Mouse (Mus musculus): ENCODE data around the gene Rpl37a. TPM values are rescaled to one million over a fixed set of nuclear protein-coding genes. Genes with fewer than 3 reads are reported as not detected.

The Rpl37a gene
- 1,988 and 2,199 TPM in 2 replicates for polyA plus RNA-seq (2014; fragmentation: Nextera tagmentation; extraction: Ambion mirVana)

DNA sequence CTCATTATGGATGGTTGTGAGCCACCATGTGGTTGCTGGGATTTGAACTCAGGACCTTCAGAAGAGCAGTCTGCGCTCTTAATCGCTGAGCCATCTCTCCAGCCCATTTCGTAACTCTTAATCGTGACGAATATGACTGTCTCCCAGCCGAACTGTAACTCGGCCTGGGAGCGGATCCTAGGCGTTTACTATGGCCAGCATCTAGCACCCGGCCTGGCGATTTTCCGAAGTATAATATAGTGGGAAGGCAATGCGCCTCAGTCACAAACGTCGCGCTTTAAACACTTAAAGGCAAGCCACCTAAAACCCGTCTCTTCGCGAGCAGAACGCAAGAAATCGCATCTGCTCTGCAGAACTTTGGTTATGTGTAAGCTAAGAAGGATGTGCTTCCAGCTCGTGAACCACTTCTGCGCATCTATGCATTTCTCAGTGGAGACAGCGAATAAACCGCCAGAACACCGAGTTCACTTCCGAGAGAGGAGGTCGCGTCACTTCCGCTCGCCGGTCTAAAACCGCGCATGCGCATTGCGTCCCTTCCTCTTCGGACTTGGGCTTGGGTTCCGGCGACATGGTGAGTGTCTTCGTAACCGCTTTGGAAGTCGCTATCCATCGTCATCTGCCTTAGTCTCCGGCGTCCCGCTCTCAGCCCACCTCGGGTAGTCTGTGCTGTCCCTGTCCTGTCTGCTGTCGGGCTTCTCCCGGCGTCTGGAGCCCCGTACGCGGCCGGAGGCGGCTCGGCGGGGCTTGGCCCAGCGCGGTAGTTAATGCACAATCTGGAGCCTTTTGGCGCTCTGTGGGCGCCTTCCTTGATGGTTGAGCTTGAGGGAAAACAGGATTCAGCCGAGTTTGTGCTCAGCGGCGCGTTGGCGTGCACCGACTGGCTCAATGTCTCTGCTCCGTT lies at the start of gene Rpl37a:
TSS of gene Rpl37a (plus strand) at position 538 of the 901 bp plus-strand sequence.
- ATAC-seq (replicated peaks; ENCODE audit: low FRiP score) = peak; percentile 84
- WGBS = 2% methylated on average over 68 of the region's 68 CpGs

DNA sequence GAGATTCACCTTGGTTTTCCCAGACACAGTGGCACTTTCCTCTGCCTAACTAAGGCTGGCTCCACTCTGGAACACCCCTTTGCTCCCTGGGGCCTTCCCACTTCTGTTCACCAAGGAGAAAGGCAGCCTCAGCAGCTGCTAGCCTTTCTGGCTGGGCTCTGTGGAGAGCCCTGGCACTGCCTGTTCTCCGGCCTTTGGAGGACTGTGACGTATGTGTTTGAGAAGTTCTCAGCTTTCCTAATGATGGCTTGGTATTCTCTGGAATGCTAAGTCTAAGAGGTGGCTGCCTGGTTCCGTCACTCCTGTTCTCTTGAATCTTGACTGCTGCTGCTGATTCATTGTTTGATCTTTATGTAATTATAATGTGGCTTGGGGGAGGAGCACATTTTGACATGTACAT lies 38.0 kb upstream of the Rpl37a start:
- WGBS = 59% methylated on average over 3 of the region's 3 CpGs
- no peak overlapping the region for H3K4me3 ChIP-seq (ENCODE audit: low read depth, low read length)

More for the DNA sequence above, at the start of gene Rpl37a:
- H3K4me2 ChIP-seq = peak within 1 kb of the TSS; percentile 90
- H3K4me3 ChIP-seq (ENCODE audit: low read depth, low read length) = peak within 1 kb of the TSS; percentile 84
- DNase-seq (ENCODE audit: low spot score) = peak; percentile 89
- peak within 1 kb of the TSS; percentile 92 for H3K27ac ChIP-seq (ENCODE audit: low read depth, low read length)
- no peaks in the 10 kb centered on the region for H3K27me3 ChIP-seq (replicated peaks; ENCODE audit: control insufficient read depth, insufficient read depth, low read length)
- H3K9me3 ChIP-seq (ENCODE audit: control insufficient read depth, low read length) = no peaks in the 10 kb centered on the region
- peaks cover 15% of the 10 kb centered on the region for H3K36me3 ChIP-seq (ENCODE audit: control insufficient read depth, insufficient read depth, low read length)
- H3K4me1 ChIP-seq (replicated peaks; ENCODE audit: control insufficient read depth, insufficient read depth, low read length) = peaks cover 11% of the 10 kb centered on the region
- H3K9ac ChIP-seq (ENCODE audit: low read depth, low read length) = peak within 1 kb of the TSS; percentile 91

DNA sequence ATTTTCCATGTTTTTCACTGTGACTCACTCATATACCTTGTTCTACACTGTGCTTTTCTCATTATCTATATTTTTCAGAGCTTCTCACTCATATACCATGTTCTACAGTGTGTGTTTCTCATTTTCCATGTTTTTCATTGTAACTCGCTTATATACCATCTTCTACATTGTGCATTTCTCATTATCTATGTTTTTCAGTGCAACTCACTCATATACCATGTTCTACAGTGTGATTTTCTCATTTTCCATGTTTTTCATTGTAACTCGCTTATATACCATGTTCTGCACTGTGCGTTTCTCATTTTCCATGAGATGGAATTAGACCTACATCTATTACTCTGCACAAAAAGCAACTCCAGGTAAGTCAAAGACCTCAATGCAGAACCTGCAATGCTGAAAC lies 14.8 kb upstream of the Rpl37a start:
- ATAC-seq (replicated peaks; ENCODE audit: low FRiP score) (no peak), DNase-seq (ENCODE audit: low spot score) (no peak)
- Histone ChIP-seq H3K9ac (ENCODE audit: low read depth, low read length) (no peak overlapping the region), H3K4me1 (replicated peaks; ENCODE audit: control insufficient read depth, insufficient read depth, low read length) (no peaks in the 10 kb centered on the region), H3K36me3 (ENCODE audit: control insufficient read depth, insufficient read depth, low read length) (no peaks in the 10 kb centered on the region), H3K4me2 (no peak overlapping the region), H3K9me3 (ENCODE audit: control insufficient read depth, low read length) (no peaks in the 10 kb centered on the region), H3K4me3 (ENCODE audit: low read depth, low read length) (no peak overlapping the region), H3K27ac (ENCODE audit: low read depth, low read length) (no peak overlapping the region), H3K27me3 (replicated peaks; ENCODE audit: control insufficient read depth, insufficient read depth, low read length) (no peaks in the 10 kb centered on the region)
- WGBS = 53% methylated on average over 3 of the region's 3 CpGs

More for the DNA sequence above, 38.0 kb upstream of the Rpl37a start:
- H3K27me3 ChIP-seq (replicated peaks; ENCODE audit: control insufficient read depth, insufficient read depth, low read length) = no peaks in the 10 kb centered on the region
- no peaks in the 10 kb centered on the region for H3K36me3 ChIP-seq (ENCODE audit: control insufficient read depth, insufficient read depth, low read length)
- H3K9ac ChIP-seq (ENCODE audit: low read depth, low read length) = no peak overlapping the region
- H3K4me2 ChIP-seq = no peak overlapping the region
- no peaks in the 10 kb centered on the region for H3K9me3 ChIP-seq (ENCODE audit: control insufficient read depth, low read length)
- no peaks in the 10 kb centered on the region for H3K4me1 ChIP-seq (replicated peaks; ENCODE audit: control insufficient read depth, insufficient read depth, low read length)
- DNase-seq (ENCODE audit: low spot score) (no peak), ATAC-seq (replicated peaks; ENCODE audit: low FRiP score) (no peak)
- H3K27ac ChIP-seq (ENCODE audit: low read depth, low read length) = no peak overlapping the region

DNA sequence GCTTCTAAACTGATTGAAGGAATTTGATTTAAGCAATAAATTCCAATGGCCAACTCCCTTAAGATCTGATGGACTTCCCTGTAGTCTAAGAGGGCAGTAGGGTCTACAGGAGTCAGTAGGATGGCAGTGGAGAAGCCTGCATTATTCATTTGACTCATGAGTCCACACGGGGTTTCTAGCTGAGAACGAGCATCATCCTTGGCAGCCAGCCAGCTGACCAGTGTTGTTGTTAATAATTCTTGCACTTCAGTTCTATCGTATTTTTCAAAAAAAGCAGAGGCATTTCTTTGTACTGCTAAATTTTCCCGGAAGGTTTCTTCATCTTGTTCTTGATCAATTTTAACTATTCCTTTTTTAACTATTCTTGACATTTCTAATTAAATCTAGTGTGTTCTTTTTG lies 12.4 kb upstream of the Rpl37a start:
- WGBS = 75% methylated on average over 4 of the region's 4 CpGs

DNA sequence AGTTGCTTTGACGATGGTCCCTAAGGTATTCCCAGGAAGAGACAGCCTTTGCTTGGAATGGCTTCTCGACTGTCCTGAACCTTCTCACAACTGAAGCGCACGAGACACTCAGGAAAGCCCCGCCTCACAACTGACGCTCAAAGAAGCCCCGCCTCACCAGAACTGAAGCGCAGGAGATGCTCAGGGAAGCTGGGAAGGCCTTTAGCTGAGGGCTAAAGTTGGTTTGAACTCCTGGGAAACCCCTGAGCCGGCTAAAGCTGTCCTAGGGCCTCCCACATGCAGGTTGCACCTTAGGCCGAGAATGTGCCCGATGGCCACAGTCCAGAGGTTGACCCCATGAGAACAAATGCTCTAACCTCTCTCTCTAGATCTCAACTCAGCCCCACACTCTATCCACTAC lies 10.6 kb upstream of the Rpl37a start, which contains the start of gene Ankar:
TSS of gene Ankar (minus strand) at position 101 of the 400 bp plus-strand sequence.
- 72% methylated on average over 11 of the region's 11 CpGs for WGBS
- no peak for DNase-seq (ENCODE audit: low spot score)
- H3K27me3 ChIP-seq (replicated peaks; ENCODE audit: control insufficient read depth, insufficient read depth, low read length) = no peaks in the 10 kb centered on the region

More for the DNA sequence above, 12.4 kb upstream of the Rpl37a start:
- Histone ChIP-seq H3K27me3 (replicated peaks; ENCODE audit: control insufficient read depth, insufficient read depth, low read length) (no peaks in the 10 kb centered on the region), H3K9ac (ENCODE audit: low read depth, low read length) (no peak overlapping the region), H3K4me2 (no peak overlapping the region), H3K4me3 (ENCODE audit: low read depth, low read length) (no peak overlapping the region), H3K36me3 (ENCODE audit: control insufficient read depth, insufficient read depth, low read length) (no peaks in the 10 kb centered on the region), H3K27ac (ENCODE audit: low read depth, low read length) (no peak overlapping the region), H3K9me3 (ENCODE audit: control insufficient read depth, low read length) (no peaks in the 10 kb centered on the region), H3K4me1 (replicated peaks; ENCODE audit: control insufficient read depth, insufficient read depth, low read length) (no peaks in the 10 kb centered on the region)
- ATAC-seq (replicated peaks; ENCODE audit: low FRiP score) = no peak
- DNase-seq (ENCODE audit: low spot score) = no peak

DNA sequence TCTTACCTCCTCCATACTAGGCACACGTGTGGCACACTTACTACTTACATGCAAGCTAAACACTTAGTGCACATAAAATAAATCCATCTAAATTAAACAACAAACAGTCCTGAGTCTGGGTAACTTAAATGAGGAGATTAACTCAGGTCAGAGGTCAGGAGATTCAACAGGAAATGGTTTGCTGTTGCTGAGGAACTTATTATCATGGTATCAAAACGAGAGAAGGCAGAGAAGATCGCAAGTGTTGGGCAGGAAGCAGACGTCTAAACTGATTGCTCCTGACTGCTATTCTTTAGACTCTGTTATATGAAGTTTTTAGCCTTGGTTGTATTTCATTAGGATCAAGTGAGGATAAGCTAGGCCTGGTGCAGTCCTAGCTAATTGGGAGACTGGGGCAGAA lies 3.6 kb upstream of the Rpl37a start:
- DNase-seq (ENCODE audit: low spot score) (no peak), ATAC-seq (replicated peaks; ENCODE audit: low FRiP score) (no peak)
- Histone ChIP-seq H3K4me2 (no peak overlapping the region), H3K36me3 (ENCODE audit: control insufficient read depth, insufficient read depth, low read length) (no peaks in the 10 kb centered on the region; the same call in 1 of the 2 replicates), H3K9me3 (ENCODE audit: control insufficient read depth, low read length) (no peaks in the 10 kb centered on the region), H3K4me1 (replicated peaks; ENCODE audit: control insufficient read depth, insufficient read depth, low read length) (peaks cover 2% of the 10 kb centered on the region; the same call in 1 of the 2 replicates), H3K4me3 (ENCODE audit: low read depth, low read length) (no peak overlapping the region), H3K27ac (ENCODE audit: low read depth, low read length) (no peak overlapping the region), H3K9ac (ENCODE audit: low read depth, low read length) (no peak overlapping the region), H3K27me3 (replicated peaks; ENCODE audit: control insufficient read depth, insufficient read depth, low read length) (no peaks in the 10 kb centered on the region)
- WGBS = 34% methylated on average over 4 of the region's 4 CpGs

More for the DNA sequence above, 10.6 kb upstream of the Rpl37a start, which contains the start of gene Ankar:
- Histone ChIP-seq H3K9me3 (ENCODE audit: control insufficient read depth, low read length) (no peaks in the 10 kb centered on the region), H3K9ac (ENCODE audit: low read depth, low read length) (no peak within 1 kb of the TSS), H3K36me3 (ENCODE audit: control insufficient read depth, insufficient read depth, low read length) (no peaks in the 10 kb centered on the region), H3K4me2 (no peak within 1 kb of the TSS), H3K4me3 (ENCODE audit: low read depth, low read length) (no peak within 1 kb of the TSS), H3K27ac (ENCODE audit: low read depth, low read length) (no peak within 1 kb of the TSS), H3K4me1 (replicated peaks; ENCODE audit: control insufficient read depth, insufficient read depth, low read length) (no peaks in the 10 kb centered on the region)
- ATAC-seq (replicated peaks; ENCODE audit: low FRiP score) = no peak

DNA sequence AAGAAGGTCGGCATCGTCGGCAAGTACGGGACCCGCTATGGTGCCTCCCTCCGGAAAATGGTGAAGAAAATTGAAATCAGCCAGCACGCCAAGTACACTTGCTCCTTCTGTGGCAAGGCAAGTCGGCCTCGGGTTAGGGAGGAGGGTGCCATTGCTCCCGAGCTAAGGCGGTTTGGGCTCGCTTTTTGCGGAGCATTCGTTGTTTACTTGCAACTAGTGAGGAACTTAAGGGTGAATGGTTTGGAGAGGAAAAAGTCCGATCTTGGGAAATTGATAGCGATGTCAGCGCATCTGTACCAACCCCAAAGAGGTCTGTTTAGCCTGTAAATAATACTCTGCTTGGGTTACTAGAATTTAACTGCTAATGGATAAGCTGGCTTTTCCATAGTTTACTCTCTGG lies 594 bp downstream of the Rpl37a start:
- under 1% methylated on average over 17 of the region's 17 CpGs for WGBS
- H3K36me3 ChIP-seq (ENCODE audit: control insufficient read depth, insufficient read depth, low read length) = peaks cover 15% of the 10 kb centered on the region
- H3K27me3 ChIP-seq (replicated peaks; ENCODE audit: control insufficient read depth, insufficient read depth, low read length) = no peaks in the 10 kb centered on the region
- DNase-seq (ENCODE audit: low spot score) (peak; percentile 52), ATAC-seq (replicated peaks; ENCODE audit: low FRiP score) (no peak)
- H3K4me1 ChIP-seq (replicated peaks; ENCODE audit: control insufficient read depth, insufficient read depth, low read length) = peaks cover 11% of the 10 kb centered on the region
- H3K9me3 ChIP-seq (ENCODE audit: control insufficient read depth, low read length) = no peaks in the 10 kb centered on the region
- peak overlapping the region; percentile 84 for H3K4me3 ChIP-seq (ENCODE audit: low read depth, low read length)
- H3K9ac ChIP-seq (ENCODE audit: low read depth, low read length) = peak overlapping the region; percentile 91
- H3K27ac ChIP-seq (ENCODE audit: low read depth, low read length) = peak overlapping the region; percentile 92
- peak overlapping the region; percentile 90 for H3K4me2 ChIP-seq

DNA sequence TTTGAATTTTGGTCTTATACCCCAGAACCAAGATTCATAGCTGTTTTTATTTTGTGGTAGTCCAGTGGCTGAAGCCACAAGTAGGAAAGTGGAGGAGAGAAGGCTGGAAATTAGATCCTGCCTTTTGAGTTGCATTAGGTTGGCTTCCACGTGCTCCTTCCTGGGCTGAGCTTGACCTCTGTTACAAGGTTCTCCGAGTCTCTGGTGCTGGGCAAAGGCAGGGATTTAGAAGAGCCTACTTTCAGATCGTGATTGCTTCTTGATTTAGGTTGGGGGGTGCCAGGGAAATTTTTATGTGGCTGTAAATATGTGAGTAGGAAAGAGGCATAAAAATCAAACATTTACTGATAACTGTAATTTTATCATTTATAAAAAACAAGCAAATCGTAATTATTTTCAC lies 3.5 kb downstream of the Rpl37a start:
- DNase-seq (ENCODE audit: low spot score) (no peak), ATAC-seq (replicated peaks; ENCODE audit: low FRiP score) (no peak)
- 74% methylated on average over 4 of the region's 4 CpGs for WGBS
- H3K4me3 ChIP-seq (ENCODE audit: low read depth, low read length) = no peak overlapping the region
- no peaks in the 10 kb centered on the region for H3K9me3 ChIP-seq (ENCODE audit: control insufficient read depth, low read length)
- no peak overlapping the region for H3K4me2 ChIP-seq
- no peaks in the 10 kb centered on the region for H3K27me3 ChIP-seq (replicated peaks; ENCODE audit: control insufficient read depth, insufficient read depth, low read length)
- H3K36me3 ChIP-seq (ENCODE audit: control insufficient read depth, insufficient read depth, low read length) = peaks cover 15% of the 10 kb centered on the region
- H3K4me1 ChIP-seq (replicated peaks; ENCODE audit: control insufficient read depth, insufficient read depth, low read length) = peaks cover 11% of the 10 kb centered on the region
- H3K9ac ChIP-seq (ENCODE audit: low read depth, low read length) = peak overlapping the region; percentile 7; the same call in 1 of the 2 replicates
- no peak overlapping the region for H3K27ac ChIP-seq (ENCODE audit: low read depth, low read length)

Measured in liver, embryonic 11.5 days (tissue).